Mouse (Mus musculus) 3134 (cell line): ENCODE measurements around the gene Fam178b.
"Not testable (repeated sequence)": the region's sequence is repeated elsewhere in the genome, so short reads cannot be mapped to it uniquely, and the experiment has no call there.

ENCODE experiments used
- DNase-seq: peaks from one replicate; pipeline ENCODE4 v3.0.0-alpha.2; 2011; ENCODE audit warnings: low spot score; ENCODE audit not compliant: insufficient read length; ENCODE audit errors: extremely low read depth

Fam178b gene

DNA sequence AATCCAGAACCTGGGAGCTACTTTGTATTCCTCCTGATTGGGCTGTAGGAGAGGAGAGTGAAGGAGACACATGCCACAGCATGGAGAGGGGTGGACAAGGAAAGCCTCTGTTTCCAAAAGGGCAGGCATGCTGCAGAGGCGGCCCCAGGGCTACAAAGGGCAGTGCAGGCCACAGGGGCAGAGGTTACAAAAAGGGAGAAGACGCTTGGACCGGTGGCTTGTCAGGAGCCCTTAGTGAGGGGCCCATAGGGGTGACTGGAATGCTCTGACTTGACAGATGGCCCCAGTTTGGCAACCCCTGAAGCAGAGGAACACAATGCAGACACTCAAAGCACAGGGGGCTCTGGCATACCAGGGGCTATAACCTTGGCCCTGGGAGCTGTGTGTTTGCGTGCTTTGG, 51.6 kb downstream of the Fam178b start:
- DNase-seq = no peak

DNA sequence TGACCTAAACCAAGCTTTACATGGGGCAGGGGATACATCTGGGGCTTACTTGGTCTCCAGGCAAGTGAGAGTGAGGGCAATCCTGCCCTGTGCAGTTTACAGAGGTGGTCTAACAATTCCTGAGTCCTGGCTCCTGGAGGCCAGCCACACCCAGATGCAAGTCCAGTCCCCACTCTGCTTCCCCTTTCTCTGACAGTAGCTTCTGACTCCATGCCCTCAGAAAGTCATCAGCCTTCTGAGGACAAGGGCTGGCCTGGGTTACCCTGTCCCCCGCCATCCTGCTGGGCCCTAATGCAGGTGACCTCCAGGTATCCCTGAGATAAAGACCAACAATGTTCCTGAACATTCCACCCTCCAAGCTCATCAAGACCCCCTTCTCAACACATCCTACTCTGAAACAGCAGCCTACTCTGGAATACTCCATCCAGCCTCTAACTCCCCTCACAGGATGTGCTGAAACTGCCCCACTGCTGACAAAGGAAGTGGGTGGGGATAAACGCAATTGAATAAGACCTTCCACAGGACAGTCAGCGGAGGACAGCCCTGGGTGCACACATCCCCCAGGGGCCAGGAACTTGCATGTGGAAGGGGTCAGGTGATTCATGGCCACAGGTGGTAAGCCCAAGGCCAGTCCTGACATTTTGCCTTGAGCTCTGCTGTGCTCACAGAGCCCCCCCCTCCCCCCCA, 52.8 kb downstream of the Fam178b start:
- DNase-seq = no peak

DNA sequence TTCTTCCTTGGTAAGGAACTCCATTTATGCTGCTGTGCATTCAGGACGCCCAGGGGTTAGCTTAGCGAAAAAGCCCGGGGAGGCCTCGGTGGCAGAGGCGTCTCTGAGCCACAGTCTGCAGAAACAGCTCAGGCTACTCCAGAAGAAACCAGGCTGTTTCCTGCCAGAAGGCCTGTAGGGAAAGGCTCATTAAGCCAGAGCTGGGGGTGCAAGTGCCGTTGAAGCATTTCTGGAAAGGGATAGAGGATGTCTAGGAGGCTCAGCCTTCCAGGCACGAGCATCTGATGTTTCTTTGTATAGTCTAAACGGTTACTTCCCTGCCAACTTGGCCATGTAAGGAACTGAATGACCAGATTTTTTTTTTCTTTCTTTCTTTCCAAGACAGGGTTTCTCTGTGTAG, 54.4 kb downstream of the Fam178b start:
- no peak for DNase-seq

DNA sequence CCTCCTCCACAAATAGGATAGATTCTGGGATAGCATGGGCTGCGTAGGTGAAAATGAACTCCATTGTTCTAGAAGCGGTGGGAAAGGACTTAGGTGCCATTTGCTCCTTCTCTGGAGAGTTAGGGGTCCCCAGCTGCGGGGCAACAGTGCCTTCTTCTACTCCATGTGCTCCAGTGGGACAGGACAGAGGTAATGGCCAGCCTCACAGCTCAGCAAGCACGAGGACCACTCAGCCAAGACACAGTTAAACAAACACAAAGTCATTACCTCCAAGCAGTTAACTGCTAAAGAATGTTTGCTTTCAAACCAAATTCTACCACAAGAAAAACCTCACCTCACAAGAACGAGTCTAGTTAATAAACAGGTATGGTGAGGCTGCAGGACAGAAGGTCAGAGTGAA, 57.5 kb downstream of the Fam178b start:
- no peak for DNase-seq

DNA sequence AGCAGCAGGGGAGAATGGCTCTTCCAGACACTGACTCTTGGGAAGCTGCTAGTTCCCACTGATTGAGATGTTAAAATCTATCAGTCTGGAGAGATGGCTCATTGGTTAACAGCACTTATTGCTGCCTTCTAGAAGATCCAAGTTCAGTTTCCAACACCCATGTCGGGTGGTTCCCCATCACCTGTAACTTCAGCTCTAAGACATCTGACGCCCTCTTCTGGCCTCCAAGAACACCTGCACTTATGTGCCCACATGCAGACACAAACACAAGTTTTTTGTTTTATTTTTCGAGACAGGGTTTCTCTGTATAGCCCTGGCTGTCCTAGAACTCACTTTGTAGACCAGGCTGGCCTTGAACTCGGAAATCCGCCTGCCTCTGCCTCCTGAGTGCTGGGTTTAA, 67.0 kb downstream of the Fam178b start:
- not testable (repeated sequence) for DNase-seq

DNA sequence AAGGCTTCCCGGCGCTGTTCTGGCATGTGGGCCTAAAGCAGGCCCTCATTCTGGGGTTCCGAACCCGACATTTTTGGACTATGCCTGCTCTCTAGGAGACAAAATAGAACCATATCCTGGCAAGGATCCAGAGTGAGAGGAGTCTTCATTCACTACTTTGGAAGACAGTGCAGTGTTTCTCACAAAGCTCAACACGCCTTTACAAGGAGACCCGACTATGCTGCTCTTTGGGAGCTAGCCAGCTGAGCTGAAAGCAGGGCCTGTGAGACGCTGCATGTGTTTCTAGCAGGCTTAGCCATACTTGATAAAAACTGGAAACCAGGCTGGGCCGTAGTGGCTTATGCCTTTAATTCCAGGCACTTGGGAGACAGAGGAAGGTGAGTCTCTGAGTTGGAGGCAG, 67.8 kb downstream of the Fam178b start:
- no peak for DNase-seq

DNA sequence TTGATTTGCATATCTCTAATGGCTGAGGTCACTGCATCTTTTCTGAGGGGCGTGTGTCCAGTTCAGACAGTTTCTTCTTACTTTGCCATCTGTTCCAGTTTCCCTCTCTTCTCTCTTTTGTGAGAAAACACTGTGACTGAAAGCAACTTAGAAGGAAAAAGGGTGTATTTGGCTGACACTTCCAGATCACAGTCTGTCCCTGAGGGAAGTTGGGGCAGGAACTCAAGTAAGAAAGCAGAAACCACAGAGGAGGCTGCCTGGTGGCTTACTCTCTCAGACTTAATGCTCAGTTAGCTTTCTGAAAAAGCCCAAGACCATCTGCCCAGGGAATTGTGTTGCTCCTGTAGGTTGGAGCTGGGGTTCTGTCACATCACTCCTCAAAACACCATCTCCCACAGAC, 68.4 kb downstream of the Fam178b start:
- DNase-seq = no peak

DNA sequence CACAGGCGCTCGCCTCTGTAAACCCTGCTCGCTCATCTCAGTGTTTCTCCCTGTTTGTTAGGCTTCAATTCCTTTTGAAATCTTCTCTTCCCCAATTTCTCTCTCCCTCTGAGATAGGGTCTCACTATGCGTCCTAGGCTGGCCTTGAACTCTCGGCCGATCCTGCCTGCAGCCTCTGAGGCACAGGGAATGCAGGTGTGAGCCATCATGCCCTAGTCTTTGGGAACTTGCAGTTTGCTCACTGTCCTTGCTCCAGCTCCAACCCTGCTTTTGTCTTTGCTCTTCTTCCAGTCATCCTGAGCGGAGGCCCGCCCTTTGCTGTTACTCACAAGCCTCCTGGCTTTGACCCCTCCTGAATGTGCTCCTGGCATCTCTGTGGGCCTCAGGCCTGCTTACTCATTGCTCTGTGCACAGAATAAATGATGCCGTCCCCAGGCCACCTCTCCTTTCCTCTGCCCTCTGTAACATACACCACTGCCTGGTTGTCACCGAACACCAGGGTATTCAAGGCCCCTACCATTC, 69.5 kb downstream of the Fam178b start:
- DNase-seq = no peak

DNA sequence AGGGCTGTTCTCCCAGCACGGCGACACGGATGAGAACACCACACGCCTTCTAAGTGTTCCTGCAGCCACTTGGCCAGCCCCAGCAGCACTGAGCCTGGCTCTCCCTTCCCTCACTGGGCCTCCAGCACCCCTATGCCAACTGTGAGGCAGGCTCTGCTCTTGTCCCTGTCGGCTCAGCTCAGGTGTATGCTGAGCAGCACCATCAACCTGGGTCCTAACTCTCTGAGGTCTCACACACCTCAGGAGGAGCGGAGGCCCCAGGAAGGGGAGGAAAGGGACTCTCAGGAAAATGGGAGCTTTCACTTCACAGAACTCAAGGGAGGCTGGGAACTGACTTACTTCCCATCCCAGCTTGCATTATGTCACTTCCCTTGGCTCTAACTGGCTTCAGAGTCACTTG, 70.6 kb downstream of the Fam178b start:
- DNase-seq = no peak

DNA sequence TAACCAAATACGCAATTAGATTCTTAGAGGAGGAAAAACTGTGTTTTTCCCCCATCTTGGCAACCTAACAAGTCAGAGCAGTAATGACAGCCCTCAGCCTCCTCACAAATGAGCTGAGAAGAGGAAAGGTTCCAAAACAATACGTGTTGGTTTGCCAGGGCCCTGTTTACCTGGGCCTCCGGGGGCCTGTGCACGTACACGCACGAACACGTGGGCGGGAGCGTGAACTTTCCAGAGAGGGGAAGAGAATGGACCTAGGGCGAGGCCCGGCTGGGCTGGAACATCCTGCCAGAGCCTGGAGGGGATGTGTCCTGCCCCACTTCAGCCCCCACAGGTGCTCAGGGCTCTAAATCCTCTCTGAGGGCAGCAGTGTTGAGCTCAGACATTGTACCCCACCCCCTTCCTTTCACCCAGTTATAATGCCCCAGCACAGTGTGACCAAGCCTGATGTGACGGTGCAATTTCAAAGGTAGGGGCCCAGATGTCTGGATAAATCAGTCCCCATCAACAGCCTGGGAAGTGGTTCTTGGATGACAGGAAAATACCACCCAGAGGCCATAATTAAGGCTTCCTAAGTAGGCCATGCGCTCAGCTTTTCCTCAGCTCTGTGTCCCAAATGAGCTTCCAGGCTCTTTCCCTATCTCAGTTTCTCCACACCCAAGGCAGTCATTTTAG, 71.4 kb downstream of the Fam178b start:
- no peak for DNase-seq

DNA sequence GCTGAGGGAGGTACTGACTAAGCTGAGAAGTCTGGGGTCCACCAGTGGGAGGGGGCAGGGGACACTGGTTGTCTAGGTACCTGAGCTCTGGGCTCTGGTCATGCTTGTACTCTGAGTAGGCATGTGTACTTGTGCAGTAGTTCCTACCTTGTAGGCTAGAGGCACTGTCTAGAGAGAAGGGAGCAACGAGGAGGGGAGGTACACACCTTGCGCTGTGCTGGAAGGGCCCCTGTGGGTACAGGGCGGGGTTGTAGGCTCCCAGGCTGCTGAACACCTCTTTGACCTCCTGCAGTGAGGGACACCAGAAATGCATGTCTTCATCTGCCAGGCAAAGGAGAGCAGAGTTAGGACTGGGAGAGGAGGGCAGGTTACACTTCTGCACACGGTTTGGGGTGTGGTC, 74.8 kb downstream of the Fam178b start:
- no peak for DNase-seq

DNA sequence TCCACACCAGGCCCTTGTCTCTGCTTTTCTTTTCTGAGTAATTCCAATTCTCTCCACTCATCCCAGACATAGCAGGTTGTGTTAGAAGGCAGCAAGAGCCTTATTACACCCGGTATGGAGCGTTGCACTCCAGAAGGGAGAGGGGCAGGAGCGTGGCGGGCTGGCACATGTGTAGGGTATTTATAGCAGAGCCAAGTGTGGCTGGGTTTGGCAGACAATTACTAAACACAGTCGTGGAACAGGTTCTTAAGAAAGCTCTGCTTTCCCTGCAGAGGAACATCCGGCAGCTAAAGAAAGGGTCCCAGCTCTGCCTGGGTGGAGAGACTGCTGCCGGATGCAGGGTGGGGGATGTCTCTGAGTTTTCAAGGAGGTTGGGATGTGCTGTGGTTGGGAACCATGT, 76.0 kb downstream of the Fam178b start:
- DNase-seq = no peak

DNA sequence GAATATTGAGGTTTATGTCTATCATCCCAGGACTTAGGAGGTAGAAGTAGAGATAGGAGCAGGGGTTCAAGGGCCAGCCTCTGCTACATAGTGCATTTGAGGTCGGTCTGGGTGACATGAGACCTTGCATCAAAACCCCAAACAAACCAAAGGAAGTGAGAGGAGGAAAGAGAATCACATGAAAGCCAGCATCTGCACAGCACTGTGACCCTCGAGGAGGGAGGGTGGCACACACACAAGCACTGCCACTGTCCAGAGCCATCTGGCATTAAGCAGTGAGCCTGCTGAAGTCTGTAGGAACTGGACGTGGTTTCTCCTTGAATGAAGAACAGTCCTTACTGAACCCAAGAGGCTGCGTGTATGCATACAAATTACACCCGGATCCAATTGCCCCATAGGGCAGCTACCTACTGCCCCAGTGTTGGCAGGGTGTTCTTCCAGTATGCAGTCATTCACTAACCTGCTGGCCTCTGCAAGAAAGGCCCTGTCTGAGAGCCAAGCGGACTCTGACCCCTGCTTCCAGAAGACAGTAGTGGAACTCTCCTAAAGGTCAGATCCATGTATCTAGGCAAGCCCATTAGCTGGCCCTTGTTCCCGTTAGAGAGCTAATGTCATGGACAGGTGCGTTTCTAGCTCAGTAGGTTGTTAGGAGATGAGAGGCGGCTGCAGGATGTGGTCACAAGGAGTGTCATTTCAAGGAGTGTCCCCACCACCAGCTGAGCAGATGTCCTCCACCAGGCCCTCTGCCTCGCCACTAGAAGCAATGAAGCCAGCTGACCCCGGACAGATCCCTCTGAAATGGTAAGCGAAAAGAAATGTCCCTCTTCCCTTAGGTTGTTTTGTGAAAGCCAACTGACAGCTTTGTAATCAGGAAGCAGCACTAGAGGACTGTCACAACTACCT, 78.5 kb downstream of the Fam178b start:
- DNase-seq = no peak

DNA sequence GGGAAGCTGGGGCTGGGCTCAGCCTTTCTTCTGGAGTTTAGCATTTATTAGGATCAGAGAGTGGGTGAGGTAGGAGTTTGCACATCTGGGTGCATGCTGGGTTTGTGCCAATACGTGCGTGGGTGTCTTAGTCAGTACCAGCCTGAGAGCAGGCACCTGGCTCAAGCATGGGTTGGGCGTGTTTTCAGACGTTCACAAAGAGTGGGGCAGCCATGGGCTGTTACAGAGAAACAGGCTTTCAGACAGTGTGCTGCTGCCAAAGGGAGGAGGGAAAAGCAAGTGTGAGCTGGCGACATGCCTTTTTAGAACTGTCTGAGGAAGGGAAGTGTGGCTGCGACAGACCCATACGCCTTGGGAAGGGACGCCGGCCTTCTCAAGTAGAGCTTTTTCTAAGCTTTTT, 79.6 kb downstream of the Fam178b start:
- no peak for DNase-seq

DNA sequence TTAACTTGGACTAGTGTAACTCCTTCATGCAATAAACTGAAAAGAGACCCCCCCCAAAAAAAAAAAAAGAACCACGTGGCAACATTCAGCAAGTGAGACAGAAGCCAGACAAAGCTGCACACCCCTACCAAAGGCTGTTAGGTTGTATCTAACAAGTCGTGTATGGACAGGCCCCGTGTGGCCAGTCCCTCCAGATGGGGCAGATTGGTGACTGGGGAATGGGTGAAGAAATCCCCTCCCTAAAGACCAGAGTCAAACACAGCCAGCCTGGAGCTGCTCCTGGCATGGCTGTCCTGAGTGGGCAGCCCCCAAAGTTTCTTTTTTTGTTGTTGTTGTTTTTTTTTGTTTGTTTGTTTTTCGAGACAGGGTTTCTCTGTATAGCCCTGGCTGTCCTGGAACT, 80.7 kb downstream of the Fam178b start:
- DNase-seq = no peak

DNA sequence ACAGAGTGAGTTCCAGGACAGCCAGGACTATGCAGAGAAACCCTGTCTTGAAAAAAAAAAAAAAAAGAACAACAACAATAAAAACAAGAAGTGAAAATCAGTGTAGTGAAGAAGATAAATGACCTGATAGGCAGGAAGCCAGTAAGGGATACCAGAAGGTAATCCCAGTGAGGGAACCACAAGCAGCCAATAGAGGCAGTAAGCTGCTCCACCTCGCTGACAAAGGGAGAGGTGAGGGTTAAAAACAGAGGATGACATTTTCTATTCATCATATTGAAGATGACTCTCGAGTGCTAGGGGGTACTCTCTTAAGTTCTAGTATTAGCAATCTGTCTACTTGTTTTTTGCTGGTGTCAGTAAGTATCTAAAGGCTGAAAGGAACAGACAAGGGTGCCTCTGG, 84.6 kb downstream of the Fam178b start:
- no peak for DNase-seq

DNA sequence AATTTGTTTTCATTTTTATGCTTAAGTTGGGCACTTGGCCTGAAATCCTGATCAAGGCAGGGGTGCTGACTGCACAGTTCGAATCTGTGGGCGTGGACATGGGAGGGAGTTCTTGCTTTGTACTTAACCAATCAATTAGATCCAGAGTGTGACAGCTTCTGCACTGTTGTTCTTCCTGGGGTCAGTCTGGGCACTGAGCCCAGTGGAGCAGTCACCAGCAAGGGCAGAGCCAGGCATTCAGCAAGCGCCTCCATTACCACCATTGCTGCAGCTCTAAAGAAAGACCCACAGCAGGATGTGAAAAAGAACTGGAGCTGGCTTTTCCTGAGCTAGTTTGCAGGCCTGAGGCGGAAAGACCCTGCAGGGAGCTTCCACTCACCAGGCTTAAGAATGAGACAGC, 86.9 kb downstream of the Fam178b start:
- peak; percentile 40 for DNase-seq

DNA sequence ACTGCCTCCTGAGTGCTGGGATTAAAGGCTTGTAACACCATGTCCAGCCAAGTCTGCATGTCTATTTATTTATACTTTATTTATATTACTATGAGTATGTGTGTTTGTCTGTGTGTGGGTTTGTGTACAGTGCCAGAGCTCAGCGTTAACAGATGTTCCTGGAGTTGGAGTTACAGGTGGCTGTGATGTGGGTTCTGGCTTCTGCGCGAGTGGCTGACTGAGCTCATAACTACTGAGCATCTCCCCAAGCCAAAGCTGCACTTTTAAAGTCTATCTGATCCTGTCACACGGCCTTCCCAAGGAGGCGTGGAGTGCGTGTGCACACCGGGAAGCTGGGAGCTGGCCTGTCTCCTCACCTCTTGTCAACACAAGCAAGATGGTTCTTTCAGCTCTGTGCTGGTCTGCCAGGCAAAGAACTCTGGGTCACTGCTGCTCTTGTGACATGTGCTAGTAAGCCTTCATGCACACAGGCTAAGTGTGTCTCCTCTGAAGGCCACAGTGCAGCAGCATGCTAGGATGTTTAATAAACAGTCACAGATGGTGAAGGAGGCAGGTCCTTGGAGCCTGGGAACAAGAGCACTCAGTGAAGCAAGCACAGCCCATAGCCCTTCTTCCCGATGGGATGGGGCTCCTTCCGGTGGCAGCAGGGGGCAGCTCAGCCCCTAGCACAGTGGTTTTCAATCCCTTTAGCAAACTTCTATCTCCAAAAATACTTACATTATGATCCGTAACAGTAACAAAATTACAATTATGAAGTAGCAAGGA, 87.6 kb downstream of the Fam178b start:
- no peak for DNase-seq

DNA sequence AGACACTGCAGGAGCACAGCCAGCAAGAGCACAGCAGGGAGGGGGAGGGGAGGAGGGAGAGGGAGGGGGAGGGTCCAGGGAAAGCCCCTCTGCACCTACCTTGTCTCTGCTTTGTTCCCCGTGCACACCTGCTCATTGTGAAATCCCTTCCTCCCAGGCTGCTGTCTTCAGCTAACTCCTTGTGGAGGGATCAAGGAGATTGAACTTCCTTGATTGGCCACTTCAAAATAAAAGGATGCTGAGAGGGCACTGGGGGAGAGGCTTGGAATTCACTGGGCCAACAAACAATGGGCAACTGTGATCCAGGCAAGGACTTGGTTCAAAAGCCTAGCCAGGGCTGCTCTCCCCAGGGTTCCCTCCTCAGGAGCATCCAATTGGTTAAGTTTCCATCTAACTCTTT, 89.9 kb downstream of the Fam178b start:
- no peak for DNase-seq

DNA sequence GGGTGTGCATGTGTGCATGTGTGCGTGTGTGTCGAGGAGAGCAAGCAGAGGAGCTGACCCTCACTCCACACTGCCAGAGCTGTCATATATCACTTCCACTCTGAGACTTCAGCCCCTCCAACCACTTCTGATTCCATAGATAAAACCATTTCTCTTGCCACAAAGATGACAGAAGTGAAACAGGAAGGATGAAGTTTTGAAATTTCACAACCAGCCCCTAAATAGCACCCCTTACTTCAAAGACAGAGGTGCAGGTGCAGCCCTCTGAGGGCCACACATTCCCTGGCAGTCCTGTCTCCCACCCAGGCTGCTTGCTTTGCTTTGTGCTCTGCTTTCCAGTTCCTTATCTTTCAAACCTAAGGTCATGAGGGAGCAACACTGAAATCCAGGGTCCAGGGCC, 91.6 kb downstream of the Fam178b start:
- no peak for DNase-seq

DNA sequence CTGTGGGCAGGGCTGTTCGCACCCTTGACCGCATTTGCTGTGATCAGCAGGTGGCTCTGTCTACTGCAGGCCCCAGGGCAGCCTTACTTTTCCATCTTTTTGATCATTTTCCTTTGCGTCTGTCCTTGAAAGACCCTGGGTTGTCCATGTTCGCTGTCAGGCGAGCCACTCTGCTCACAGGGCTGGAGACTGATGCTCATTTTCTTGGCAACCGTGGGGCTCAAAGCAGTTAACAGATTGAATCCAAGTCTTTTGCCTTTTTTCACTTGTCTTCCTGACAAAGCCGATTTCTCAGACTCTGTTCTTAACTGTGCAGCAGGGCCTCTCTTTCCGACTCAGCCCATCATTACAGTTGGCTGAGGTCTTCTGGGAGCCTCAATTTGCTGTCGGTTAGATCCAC, 92.3 kb downstream of the Fam178b start:
- no peak for DNase-seq
